Mouse (Mus musculus) kidney, postnatal 25 days (tissue): ENCODE measurements around the gene Stip1.

Experiments used
- DNase-seq, 2 experiments: peaks; one replicate each; pipeline ENCODE4 v3.0.0; 2021; ENCODE audit warnings: mixed read lengths in 2 of 2

The Stip1 gene

GRCm38 (mm10) chr19:7012426-7012825 lies 27.3 kb downstream of the Stip1 start:
- DNase-seq, result no peak

DNA sequence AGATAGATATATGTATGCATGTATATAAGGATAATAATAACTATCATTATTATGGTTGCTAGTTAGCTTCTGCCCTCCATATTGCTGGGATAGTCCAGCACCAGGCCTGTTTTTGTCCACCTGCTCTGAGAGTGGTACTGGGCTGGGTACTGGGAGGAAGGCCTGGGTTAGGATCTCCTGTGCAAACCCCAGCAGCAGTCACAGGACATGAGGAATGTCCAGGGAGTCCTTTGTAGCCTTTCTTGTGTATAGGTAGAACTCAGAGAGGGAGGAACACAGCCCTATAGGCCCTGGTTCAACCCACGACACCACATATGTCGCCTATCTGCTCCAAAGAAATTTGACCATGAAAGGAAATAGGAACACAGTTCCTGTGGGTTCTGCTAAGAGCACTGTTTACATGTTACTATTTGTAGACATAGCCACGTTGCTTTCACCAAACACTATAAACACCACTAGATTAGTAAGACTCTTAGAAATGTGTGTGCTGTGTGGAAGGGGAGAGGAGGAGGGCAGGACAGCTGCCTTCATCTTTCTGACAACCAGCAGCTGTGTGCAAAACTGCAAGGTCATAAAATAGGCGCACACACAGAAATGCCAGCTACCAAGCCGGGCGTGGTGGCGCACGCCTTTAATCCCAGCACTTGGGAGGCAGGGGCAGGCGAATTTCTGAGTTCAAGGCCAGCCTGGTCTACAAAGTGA lies 32.7 kb downstream of the Stip1 start:
- DNase-seq, result no peak

- DNase-seq, result peak in 1 of 2 experiments; percentile 40
These were observed 40.3 kb downstream of the Stip1 start for GRCm38 (mm10) chr19:6999360-7000063.

- DNase-seq, result peak in 1 of 2 experiments; percentile 30
These were observed 42.0 kb downstream of the Stip1 start for GRCm38 (mm10) chr19:6997721-6998290.

GRCm38 (mm10) chr19:6996006-6996405 lies 43.8 kb downstream of the Stip1 start, which contains the start of the genes Nudt22 and Trpt1:
Gene Nudt22 (minus strand): TSS chr19:6996117.
Gene Trpt1 (plus strand): TSS chr19:6996131.
- DNase-seq, result peak; percentile 95 to 97

GRCm38 (mm10) chr19:6995255-6995991 lies 44.3 kb downstream of the Stip1 start:
- DNase-seq, result peak in 1 of 2 experiments; percentile 57

- DNase-seq, result peak in 1 of 2 experiments; percentile 40
These were observed 45.3 kb downstream of the Stip1 start for GRCm38 (mm10) chr19:6994489-6994888.

GRCm38 (mm10) chr19:6994002-6994401 lies 45.8 kb downstream of the Stip1 start:
- peak in 1 of 2 experiments; percentile 20 for DNase-seq

DNA sequence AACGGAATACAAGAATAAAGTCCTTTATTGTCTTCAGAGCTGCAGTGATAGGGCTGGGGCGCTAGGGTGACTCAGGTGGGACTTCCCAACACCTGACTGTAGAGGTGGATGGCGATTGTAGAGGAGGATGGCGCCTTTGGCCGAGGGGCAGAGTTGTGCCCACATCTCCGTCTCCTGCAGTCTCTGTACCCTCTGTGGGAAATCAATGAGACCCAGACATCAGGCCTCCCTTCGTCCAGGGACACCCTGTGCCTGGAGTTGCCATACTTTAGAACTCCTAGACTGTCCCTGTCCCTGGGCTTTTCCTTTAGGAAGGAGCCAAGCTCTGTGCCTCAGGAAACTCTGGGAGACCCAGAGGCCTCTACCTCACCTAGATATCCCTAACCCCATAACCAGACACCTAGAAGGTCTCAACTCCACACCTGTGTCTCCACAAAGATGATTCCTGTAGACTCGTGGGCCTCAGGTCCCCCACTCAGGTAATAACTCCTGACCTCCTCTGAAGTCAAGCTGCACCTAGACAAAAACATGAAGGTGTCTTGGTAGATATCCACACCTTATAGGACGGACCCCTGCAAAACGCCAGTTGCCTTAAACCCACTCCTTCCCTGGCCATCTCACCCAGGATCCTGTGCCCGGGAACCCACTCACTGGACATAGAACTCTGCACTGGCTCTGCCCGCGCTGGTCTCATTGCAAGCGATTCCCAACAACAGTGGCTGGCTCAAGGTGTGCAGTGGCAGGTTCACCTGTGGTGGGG lies 46.6 kb downstream of the Stip1 start:
- peak in 1 of 2 experiments; percentile 39 for DNase-seq

DNA sequence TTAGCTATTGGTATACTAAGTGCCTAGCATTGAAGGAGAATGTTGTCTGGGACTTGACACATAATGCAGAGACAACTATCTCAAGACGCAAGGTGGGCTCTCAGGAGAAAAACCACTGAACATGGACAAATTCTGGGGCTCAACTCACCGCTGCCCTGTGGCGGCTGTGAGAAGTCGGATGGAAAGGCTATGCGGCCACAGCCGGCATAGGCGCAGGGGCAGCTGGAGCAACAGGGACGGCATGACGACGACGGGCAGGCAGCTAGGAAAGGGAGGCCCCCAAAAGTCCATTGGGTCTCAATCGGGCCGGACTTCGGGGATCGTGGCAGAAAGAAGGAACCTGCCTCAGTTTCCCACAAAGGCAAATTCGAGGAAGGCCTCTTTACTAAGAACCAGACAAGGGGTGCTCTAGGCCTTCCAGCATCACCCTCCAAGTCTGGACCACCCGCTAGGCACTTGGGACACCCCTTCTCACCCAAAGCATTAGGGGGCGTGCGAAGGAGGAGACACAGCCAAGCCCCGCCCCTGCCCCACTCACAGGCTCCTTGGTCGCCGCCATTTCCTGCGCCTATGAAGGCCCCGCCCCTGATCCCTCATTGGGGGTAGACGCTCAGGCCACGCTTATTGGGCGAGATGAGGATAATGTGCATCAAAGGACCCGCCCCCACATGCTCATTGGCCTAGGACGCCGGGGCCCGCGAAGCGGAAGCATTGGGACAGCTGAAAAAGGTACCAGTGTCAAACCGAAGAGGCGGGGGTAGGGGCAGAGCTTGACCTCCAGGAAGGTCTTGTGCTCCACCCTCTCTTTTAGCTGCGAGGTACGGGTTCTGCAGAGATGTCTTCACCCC lies 47.5 kb downstream of the Stip1 start, which contains the start of gene Dnajc4:
Gene Dnajc4 (minus strand): TSS at position 562 of the 848 bp plus-strand sequence.
- peak in 1 of 2 experiments; percentile 98 for DNase-seq

GRCm38 (mm10) chr19:6991166-6991565 lies 48.6 kb downstream of the Stip1 start:
- DNase-seq, result peak in 1 of 2 experiments; percentile 26

DNA sequence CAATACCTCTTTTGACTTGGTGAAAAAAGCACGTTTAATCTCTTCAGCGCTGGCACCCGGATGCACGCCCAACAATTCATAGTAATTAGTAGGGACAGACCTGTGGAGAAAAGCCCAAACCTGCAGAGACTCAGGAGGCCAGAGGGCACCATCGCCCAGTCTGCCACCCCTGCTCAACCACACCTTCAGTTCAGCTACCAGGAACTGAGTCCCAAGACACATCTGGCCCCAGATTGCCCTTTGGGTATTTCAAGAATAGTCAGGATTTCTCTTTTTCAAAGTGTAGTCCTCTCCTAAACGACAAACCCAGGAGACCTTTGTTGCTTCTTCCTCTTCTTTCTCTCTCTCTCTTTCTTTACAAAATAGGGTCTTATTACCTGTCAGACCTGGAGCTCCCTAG lies 49.1 kb downstream of the Stip1 start:
- DNase-seq, result peak in 1 of 2 experiments; percentile 33

DNA sequence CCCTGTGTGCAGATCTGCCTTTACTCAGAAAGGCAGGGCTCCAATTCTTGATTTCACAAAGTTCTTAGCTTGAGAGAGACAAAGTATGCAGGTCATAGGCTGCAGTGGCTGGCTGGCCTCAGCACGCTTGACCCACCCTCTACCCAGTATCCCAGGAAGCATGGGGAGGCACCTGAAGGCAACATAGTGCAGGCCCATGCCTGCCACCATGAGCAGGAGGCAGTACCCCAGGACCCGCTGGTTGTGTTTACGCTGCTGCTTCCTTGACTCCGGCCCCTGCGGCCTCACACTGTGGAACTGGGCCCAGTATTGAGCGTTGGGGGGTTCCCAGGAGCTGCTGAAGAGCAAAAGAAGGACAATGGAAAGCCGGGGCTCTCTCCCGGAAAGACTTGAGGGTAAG lies 50.5 kb downstream of the Stip1 start:
- no peak for DNase-seq

DNA sequence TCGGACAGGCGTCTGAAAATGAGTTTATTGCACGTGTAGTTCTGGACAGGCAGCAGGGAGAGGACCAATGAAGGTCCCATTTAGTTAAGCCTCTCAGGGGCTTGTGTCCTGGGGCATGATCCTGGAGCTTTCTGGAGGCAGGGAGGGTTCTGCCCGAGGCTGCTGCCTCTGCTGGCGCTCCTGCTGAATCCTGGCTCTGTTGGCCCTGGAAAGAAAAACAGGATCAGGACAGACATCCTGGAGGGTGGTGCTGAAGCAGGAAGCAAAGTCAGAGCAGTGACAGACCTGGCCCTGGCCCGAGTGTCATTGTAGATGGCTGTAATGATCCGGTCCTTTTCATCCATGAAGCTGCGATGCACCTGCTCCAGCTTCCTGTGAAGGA lies 51.9 kb downstream of the Stip1 start:
- no peak for DNase-seq

DNA sequence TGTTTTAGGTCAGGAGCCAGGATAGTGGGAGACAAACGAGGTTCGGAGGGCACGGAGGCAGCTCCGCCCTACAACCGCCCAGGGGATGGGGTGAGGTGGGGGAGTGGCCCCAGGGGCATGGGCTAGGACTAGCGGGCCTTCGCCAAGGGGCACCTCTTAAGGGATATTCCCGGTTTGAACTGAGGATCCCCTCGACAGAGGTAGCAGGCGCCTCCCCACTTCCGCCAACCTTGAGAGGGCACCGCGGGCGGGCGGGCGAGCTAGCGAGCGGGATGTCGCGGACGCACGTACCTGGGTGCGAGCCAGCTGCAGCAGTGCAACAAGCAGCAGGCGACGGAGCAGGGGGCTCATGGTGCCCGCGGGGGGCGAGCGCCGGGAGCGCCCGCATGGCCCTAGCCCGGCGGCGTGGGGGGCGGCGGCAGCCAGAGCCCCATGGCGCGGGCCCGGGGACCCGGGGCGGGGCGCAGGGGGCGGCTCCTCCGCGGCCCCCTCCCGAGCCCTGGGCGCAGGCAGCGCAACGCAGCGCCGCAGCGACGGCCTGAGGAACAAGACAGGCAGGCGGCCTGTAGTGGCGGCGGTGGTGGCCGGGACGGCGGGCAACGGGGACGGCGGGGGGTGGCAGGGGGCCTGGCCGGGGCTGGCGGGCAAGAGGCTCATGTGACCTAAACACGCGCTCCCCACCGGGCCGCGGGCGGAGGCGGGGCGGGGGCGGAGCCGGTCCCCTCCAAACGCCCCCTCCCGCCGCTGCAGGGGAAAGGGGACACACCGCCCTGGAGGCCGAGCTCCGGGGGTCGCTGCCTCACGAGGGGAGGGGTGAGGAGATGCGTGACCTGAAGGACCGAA lies 52.5 kb downstream of the Stip1 start, which contains the start of gene Vegfb:
Gene Vegfb (minus strand): TSS at position 591 of the 843 bp plus-strand sequence.
- DNase-seq, result peak in 1 of 2 experiments; percentile 74

- DNase-seq, result no peak
These were observed 53.6 kb downstream of the Stip1 start for GRCm38 (mm10) chr19:6985951-6986708.

DNA sequence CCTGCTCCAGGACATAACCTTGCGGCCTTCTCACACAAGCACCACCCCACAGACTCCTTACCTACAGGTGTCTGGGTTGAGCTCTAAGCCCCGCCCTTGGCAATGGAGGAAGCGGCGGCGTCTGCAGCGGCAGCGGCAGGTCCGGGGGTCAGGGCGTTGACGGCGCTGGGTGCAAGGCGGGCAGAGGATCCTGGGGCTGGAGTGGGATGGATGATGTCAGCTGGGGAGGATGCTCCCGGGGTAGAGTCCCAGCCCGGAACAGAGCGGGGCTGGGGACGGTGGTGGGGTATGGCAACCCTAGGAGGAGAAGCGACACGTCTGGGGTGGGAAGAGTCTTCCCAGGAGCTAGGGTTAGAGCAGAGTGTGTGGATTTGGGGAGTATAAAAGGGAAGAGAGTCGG lies 54.5 kb downstream of the Stip1 start:
- DNase-seq, result no peak

DNA sequence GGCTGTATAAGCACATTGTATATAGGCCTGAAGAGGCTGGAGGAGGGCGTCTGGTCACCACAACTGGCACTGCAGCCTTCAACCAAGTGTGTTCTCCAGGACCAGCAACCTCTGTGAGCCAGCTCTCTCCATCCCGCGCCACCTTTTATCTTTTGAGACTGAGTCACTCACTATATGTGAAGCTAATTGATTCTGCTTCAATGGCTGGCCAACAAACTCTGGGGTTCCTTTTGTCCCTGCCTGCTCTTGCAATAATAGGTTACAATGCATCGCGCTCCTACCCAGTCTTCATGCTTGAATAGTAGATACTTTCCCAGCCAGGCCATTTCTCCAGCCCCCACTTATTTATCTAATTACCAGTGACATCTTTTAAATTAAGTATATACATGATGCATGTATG lies 56.1 kb downstream of the Stip1 start:
- no peak for DNase-seq

- no peak for DNase-seq
These were observed 58.3 kb downstream of the Stip1 start for GRCm38 (mm10) chr19:6981465-6981864.
